Mouse (Mus musculus): Measurements from ENCODE around the gene Nckap5. TPM values are rescaled to one million over a fixed set of nuclear protein-coding genes. Genes with fewer than 3 reads are reported as not detected.
"Not testable (repeated sequence)": the region's sequence is repeated elsewhere in the genome, so short reads cannot be mapped to it uniquely, and the experiment has no call there.

Nckap5 gene
- polyA plus RNA-seq, 1 experiment from 2014 or later, result 40.1 TPM

DNA sequence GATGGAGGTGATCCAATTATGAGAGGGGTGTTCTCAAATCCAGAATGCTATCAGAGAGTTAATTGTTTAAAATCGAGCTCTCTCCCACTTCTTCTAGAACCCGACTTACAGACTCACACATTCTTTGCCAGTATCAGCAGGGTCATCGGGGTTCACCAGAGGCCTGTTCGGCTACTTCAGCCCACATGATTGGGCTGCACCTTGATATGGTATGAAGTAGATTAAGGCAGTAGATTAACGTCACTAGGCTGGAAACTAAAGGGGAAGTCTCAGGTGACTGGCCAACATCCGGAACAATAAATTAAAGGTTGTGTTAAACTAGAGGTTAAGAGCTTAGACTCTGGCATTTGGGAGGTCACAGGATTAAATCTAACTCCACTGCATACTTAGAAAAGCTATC lies 8.4 kb downstream of the Nckap5 start:
- H3K4me3 ChIP-seq, result no peak overlapping the region
- H3K9ac ChIP-seq, result no peak overlapping the region
- no peak overlapping the region for H3K27ac ChIP-seq
- peaks cover 5% of the 10 kb centered on the region; the same call in 1 of the 2 replicates for H3K4me1 ChIP-seq
- H3K9me3 ChIP-seq, result no peaks in the 10 kb centered on the region
- no peaks in the 10 kb centered on the region for H3K27me3 ChIP-seq
- ATAC-seq (ENCODE audit: borderline replicate concordance, extremely low read depth, low FRiP score, low TSS enrichment), result no peak
- no peaks in the 10 kb centered on the region for H3K36me3 ChIP-seq
- WGBS, result 60% methylated on average over 6 of the region's 6 CpGs
- no peak overlapping the region for H3K4me2 ChIP-seq

DNA sequence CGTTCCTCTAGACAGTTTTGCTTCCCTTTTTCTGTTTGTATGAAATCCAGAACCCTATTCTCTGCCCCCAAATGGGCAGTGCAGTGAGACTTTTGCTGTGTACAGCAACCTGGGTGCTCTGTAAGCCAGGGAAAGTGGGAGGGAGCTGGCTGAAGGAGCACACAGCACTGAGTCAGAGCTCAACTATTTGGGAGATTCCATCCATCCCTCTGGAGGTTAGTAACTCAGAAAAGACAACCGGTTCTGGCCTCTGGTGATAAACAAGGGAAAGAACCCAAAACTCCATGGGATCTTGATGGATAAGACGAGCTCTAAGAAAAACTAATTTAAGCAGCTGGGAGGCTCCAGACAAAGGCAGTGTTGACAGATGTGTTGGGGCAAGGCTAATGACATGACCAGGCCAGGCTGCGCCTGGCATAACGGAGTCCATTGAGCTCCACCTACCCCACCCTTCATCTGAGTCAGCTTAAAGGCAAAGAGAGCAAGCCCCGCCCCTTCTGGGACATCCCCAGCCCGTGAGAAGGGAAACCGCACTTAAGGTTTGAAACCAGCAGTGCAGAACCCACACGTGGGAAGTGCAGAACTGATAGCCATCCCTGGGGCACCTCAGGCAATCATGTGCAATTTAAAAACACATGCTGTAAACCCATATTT lies 13.1 kb downstream of the Nckap5 start:
- Histone ChIP-seq H3K4me3 (no peak overlapping the region), H3K36me3 (no peaks in the 10 kb centered on the region), H3K4me2 (no peak overlapping the region), H3K9ac (no peak overlapping the region), H3K27ac (no peak overlapping the region), H3K9me3 (0 out of 2 replicates have a peak, but pooled peaks cover 3% of the 10 kb centered on the region), H3K27me3 (no peaks in the 10 kb centered on the region), H3K4me1 (peaks cover 6% of the 10 kb centered on the region; the same call in 1 of the 2 replicates)
- 23% methylated on average over 9 of the region's 9 CpGs for WGBS
- peak; percentile 74; the same call in 1 of the 2 replicates for ATAC-seq (ENCODE audit: borderline replicate concordance, extremely low read depth, low FRiP score, low TSS enrichment)

DNA sequence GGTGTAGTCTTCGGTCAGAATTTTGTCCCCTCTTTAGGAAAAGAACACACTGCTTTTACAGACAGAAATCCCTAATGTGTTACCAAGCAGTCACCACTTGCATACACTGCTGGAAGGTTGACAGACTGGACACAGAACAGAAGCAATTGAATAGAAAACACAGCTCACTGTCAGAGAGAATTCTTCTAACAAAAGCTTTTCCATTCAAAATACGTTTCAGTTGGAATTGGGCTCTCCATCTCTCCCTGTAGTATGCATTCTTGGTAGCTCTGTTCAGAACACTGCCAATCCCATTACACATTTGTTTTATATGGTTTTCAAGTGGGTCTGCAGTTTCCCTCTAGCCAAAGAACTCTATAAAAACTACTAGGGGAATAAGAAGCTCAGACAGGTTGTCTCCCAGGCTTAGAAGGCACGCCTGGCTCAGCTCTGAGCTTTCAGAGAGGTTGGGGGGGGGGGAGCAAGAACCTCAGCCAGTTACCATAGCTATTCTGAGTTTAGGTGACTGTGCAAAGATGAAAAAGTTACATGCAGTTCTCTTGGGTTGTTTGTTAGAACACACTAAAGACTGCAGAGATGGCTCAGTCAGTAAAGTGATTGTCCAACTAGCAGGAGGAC lies 23.5 kb downstream of the Nckap5 start:
- peaks cover 3% of the 10 kb centered on the region; the same call in 1 of the 2 replicates for H3K4me1 ChIP-seq
- 79% methylated on average over 3 of the region's 3 CpGs for WGBS
- H3K36me3 ChIP-seq, result no peaks in the 10 kb centered on the region
- no peak overlapping the region for H3K4me3 ChIP-seq
- no peak overlapping the region for H3K9ac ChIP-seq
- H3K9me3 ChIP-seq, result no peaks in the 10 kb centered on the region
- H3K27me3 ChIP-seq, result no peaks in the 10 kb centered on the region
- ATAC-seq (ENCODE audit: borderline replicate concordance, extremely low read depth, low FRiP score, low TSS enrichment), result no peak
- no peak overlapping the region for H3K4me2 ChIP-seq
- H3K27ac ChIP-seq, result no peak overlapping the region

DNA sequence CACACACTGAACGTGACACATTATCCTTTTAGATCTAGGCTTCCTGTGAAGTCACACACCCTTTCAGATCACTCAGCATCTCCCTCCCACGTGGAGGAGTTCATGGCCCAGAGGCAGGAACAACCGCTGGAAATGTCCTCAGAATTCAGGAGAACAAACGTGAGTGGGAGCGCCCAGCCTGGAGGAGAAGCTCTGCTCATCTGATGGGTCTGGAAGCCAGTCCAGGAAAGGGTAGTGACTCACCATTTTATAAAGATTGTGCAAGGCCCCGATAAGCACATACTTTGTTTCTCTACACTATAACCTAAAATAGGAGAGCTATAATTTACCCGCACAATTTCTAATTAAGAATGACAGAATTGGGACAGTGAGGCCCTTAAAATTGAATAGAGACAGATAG lies 24.1 kb downstream of the Nckap5 start:
- no peak overlapping the region for H3K27ac ChIP-seq

DNA sequence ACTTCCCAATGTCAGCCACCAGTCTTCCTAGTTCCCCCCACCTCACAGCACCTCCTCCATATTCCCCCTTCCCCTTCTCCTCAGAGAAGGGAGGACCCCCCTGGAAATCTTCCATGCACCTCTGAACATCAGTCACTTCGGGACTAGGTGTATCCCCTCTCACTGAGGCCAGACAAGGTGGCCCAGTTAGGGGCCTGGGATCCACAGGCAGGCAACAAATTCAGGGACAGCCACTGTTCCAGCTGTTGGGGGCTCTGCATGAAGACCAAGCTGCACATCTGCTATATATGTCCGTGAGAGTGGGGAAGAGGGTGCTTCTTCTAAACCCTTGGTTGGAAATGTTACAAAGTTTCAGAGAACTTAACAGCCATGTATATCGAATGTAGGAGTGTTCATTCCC lies 28.2 kb downstream of the Nckap5 start:
- Histone ChIP-seq H3K27ac (peak overlapping the region; percentile 19; the same call in 1 of the 2 replicates), H3K36me3 (no peaks in the 10 kb centered on the region), H3K27me3 (no peaks in the 10 kb centered on the region), H3K9me3 (no peaks in the 10 kb centered on the region), H3K4me3 (no peak overlapping the region), H3K4me1 (peaks cover 13% of the 10 kb centered on the region), H3K9ac (no peak overlapping the region), H3K4me2 (no peak overlapping the region)
- ATAC-seq (ENCODE audit: borderline replicate concordance, extremely low read depth, low FRiP score, low TSS enrichment), result no peak
- whole genome bisulfite sequencing, result 68% methylated on average over 3 of the region's 3 CpGs

More for the DNA sequence above, 24.1 kb downstream of the Nckap5 start:
- Histone ChIP-seq H3K4me2 (no peak overlapping the region), H3K4me1 (peaks cover 6% of the 10 kb centered on the region), H3K4me3 (no peak overlapping the region), H3K9me3 (no peaks in the 10 kb centered on the region), H3K36me3 (no peaks in the 10 kb centered on the region), H3K9ac (no peak overlapping the region), H3K27me3 (no peaks in the 10 kb centered on the region)
- WGBS, result 64% methylated on average over 7 of the region's 7 CpGs
- ATAC-seq (ENCODE audit: borderline replicate concordance, extremely low read depth, low FRiP score, low TSS enrichment), result no peak

DNA sequence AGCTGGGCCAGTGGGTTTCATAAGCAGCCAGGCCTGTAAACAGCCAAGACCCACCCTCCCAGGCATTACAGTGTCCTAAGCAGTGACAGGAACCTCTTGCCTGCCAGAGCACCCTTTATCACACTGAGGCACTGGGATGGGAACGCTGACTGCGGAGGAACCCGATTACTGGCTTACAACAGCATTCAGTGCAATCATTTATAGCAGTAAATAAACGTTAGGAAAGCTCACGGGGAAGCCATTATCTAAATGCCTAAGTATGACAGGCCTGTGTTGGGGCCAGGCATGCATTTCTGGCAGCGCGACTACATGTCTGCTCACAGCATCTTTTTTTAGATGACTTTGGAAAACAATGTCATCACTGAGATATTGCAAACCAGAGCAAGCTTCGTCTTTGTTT lies 28.9 kb downstream of the Nckap5 start:
- peak; percentile 89 for ATAC-seq (ENCODE audit: borderline replicate concordance, extremely low read depth, low FRiP score, low TSS enrichment)
- H3K9ac ChIP-seq, result no peak overlapping the region
- no peaks in the 10 kb centered on the region for H3K9me3 ChIP-seq
- WGBS, result 36% methylated on average over 8 of the region's 8 CpGs
- H3K27me3 ChIP-seq, result no peaks in the 10 kb centered on the region
- H3K36me3 ChIP-seq, result no peaks in the 10 kb centered on the region
- no peak overlapping the region for H3K4me3 ChIP-seq
- H3K4me1 ChIP-seq, result peaks cover 13% of the 10 kb centered on the region
- H3K27ac ChIP-seq, result peak overlapping the region; percentile 44; the same call in 1 of the 2 replicates
- no peak overlapping the region for H3K4me2 ChIP-seq

DNA sequence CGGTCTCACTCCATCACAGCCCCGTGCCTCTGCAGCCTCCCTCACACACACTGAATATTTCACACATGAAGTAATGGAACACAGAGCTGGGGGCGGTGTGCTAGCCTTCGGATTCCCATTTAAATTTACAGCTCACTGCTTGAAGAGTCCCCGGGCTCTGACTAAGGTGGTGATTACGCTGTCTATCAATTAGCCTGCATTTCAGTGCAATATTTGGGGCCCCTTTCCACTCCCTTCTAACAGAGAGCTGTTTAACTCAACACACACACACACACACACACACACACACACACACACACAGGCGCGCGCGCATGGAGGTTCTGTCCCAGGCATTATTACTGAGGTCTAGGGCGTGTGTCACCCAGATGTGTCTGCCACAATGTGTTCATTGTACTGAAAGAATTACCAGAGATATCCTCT lies 31.2 kb downstream of the Nckap5 start:
- H3K9ac ChIP-seq, result no peak overlapping the region
- H3K4me2 ChIP-seq, result no peak overlapping the region
- H3K4me1 ChIP-seq, result peaks cover 13% of the 10 kb centered on the region
- no peak overlapping the region for H3K4me3 ChIP-seq
- H3K9me3 ChIP-seq, result no peaks in the 10 kb centered on the region
- 80% methylated on average over 11 of the region's 11 CpGs for WGBS
- H3K36me3 ChIP-seq, result no peaks in the 10 kb centered on the region
- no peak for ATAC-seq (ENCODE audit: borderline replicate concordance, extremely low read depth, low FRiP score, low TSS enrichment)
- H3K27ac ChIP-seq, result no peak overlapping the region
- no peaks in the 10 kb centered on the region for H3K27me3 ChIP-seq

DNA sequence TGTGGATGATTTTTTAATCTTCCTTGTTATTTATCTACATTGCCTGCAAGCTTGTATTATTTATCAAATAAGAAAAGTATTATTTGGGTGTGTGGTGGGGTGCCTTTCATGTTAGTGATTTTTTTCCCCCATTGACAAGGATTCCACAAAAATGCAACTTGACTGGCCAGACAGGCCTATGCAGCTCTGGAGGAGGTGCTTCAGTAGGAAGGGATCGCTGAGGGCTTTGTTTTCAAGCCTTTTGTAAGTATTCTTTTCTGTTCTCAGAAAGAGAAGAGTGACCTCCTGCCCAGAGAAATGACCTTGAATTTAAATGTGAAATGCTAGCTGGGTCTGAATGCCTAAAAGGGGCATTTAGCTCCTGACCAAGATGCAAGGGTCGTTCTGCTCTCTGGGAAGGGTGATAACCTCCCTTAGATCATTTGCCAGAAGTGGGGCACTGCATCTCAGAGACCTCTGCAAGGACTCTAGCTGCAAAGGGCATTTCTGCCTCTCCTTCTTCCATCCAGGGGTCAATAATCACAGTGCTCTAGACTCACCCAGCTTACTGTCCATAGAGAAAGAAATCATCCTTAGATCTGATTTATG lies 50.2 kb downstream of the Nckap5 start:
- not testable (repeated sequence) for H3K4me3 ChIP-seq; H3K27me3 ChIP-seq; H3K27ac ChIP-seq; H3K36me3 ChIP-seq; H3K9ac ChIP-seq; H3K4me1 ChIP-seq; ATAC-seq (ENCODE audit: borderline replicate concordance, extremely low read depth, low FRiP score, low TSS enrichment); H3K9me3 ChIP-seq; H3K4me2 ChIP-seq
- WGBS, result no CpG with 5 or more reads among the region's 2 CpGs

DNA sequence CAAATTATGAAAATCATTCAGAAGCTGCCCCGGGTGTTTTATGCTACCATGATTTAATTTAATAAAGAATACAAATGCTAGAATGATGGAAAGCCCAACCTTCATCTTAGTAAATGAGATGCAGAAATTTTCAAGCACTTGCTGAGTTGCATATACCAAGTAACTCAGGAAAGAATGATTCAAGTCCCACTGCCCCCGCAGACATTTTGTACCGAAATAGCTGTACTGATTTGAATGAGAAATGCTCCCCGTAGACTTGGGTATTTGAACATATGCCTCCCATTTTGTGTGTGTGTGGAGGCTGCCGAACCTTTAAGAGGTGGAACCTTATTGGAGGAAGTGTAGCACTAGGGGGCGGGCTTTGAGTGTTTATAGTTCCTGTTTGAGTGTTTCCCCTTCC lies 56.7 kb downstream of the Nckap5 start:
- not testable (repeated sequence) for ATAC-seq (ENCODE audit: borderline replicate concordance, extremely low read depth, low FRiP score, low TSS enrichment); H3K4me2 ChIP-seq; H3K27me3 ChIP-seq; H3K4me1 ChIP-seq; H3K27ac ChIP-seq; H3K9me3 ChIP-seq; H3K36me3 ChIP-seq; H3K4me3 ChIP-seq; H3K9ac ChIP-seq
- no CpG with 5 or more reads among the region's 6 CpGs for WGBS

DNA sequence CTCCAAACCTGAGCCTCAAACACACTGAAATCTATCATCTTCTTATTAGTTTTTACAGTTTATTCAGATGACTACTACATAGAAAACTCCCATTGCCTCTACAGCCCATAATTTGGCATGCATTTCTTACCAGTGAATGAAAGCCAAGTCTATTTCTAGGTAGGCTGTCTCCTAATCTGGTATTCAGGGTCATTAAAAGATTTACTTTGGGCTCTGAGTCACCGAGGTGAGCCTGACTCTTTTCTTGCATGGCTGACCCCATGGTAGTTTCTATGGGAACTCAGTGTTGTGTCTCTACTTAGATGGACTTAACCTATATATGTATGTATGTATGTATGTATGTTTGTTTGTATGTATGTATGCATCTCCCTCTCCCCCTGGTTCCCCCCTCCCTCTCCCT lies 63.6 kb downstream of the Nckap5 start:
- no peak overlapping the region for H3K27ac ChIP-seq
- ATAC-seq (ENCODE audit: borderline replicate concordance, extremely low read depth, low FRiP score, low TSS enrichment), result no peak

DNA sequence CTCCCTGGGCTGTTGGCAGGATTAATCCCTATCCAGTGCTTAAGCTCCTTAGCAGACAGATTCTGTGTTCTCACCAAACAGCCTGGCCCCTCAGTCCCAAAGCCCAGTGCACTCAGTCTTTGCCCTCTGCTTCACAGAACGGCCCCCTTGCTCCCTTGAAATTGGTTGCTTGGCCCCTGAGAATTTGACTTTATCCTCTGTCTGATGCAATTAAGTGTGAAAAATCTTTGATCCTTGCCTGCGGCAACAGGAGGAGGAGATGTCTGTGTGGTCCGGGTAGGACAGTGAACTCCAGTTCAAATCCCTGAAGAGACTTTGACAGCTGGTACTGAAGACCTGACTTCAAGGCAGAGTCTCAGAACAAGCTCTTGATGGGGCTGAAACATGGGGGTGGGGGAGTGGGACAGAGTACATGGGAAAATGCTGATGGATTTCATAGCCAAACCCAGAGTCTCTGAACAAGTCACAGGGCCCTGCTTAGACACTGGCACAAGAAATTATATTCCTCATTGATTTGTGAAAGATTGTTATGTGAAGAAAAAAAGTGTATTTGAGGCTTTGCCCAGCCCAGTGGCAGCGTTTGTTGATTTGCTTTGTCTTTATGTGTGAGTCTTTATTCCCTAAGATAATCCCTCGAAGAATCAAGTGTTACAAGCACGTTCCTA lies 65.0 kb downstream of the Nckap5 start:
- H3K4me3 ChIP-seq, result no peak overlapping the region
- H3K27me3 ChIP-seq, result no peaks in the 10 kb centered on the region
- no peak for ATAC-seq (ENCODE audit: borderline replicate concordance, extremely low read depth, low FRiP score, low TSS enrichment)
- H3K36me3 ChIP-seq, result no peaks in the 10 kb centered on the region
- WGBS, result 44% methylated on average over 6 of the region's 6 CpGs
- no peak overlapping the region for H3K4me2 ChIP-seq
- no peaks in the 10 kb centered on the region for H3K4me1 ChIP-seq
- no peaks in the 10 kb centered on the region for H3K9me3 ChIP-seq
- no peak overlapping the region for H3K27ac ChIP-seq
- H3K9ac ChIP-seq, result no peak overlapping the region

More for the DNA sequence above, 63.6 kb downstream of the Nckap5 start:
- Histone ChIP-seq H3K4me2 (no peak overlapping the region), H3K4me1 (no peaks in the 10 kb centered on the region), H3K9ac (no peak overlapping the region), H3K36me3 (no peaks in the 10 kb centered on the region), H3K9me3 (no peaks in the 10 kb centered on the region), H3K4me3 (no peak overlapping the region), H3K27me3 (no peaks in the 10 kb centered on the region)
- WGBS, result 69% methylated on average over 1 of the region's 1 CpGs

DNA sequence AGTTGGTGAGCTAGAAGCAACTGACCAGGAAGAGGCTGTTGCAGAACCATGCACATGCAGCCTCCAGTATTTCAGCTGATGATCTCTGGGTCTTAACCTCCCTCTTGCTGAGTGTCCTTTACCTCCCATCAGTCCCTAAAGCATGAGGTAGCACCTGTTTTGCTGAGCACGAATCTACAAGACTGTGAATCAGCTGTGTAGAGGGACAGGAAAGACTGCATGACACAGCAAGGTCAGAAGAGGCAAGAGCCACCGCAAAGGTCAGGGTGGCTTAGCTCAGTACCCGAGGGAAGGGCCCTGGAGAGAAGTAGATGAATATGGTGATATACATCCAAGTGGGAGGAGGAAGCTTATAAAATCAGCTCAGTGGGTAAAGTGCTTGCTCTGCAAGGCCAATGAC lies 66.4 kb downstream of the Nckap5 start:
- Histone ChIP-seq H3K27ac (no peak overlapping the region), H3K4me2 (no peak overlapping the region), H3K9ac (no peak overlapping the region), H3K9me3 (no peaks in the 10 kb centered on the region), H3K4me1 (no peaks in the 10 kb centered on the region), H3K36me3 (no peaks in the 10 kb centered on the region), H3K4me3 (no peak overlapping the region), H3K27me3 (no peaks in the 10 kb centered on the region)
- WGBS, result 69% methylated on average over 3 of the region's 3 CpGs
- no peak for ATAC-seq (ENCODE audit: borderline replicate concordance, extremely low read depth, low FRiP score, low TSS enrichment)

Measured in lung, embryonic 15.5 days (tissue).